Mouse (Mus musculus) olfactory bulb, adult 2 months (tissue): ENCODE data around the gene 1600012H06Rik. TPM values are rescaled to one million over a fixed set of nuclear protein-coding genes. Genes with fewer than 3 reads are reported as not detected.
"Not testable (repeated sequence)": the region's sequence is repeated elsewhere in the genome, so short reads cannot be mapped to it uniquely, and the experiment has no call there.

Experiments used
- H3K27ac ChIP-seq: fragments of 200-500 bp; 2 replicates; pipeline ENCODE4 v1.5.1; 2012; ENCODE audit warnings: low read depth, low read length; ENCODE audit not compliant: insufficient read depth
- H3K4me1 ChIP-seq: fragments of 200-500 bp; 2 replicates; pipeline ENCODE4 v1.6.1; 2012; ENCODE audit warnings: low read length; ENCODE audit not compliant: control insufficient read depth, insufficient read depth
- H3K4me3 ChIP-seq: fragments of 200-500 bp; 2 replicates; pipeline ENCODE4 v1.5.1; 2012; ENCODE audit warnings: mild to moderate bottlenecking, low read depth, low read length, moderate library complexity; ENCODE audit not compliant: insufficient read depth
- CTCF ChIP-seq: fragments of 200-500 bp; IDR thresholded peaks from 2 replicates; pipeline ENCODE4 v1.5.1; 2012; ENCODE audit warnings: low read depth, mild to moderate bottlenecking, low read length, moderate library complexity; ENCODE audit not compliant: insufficient read depth
- POLR2A ChIP-seq: fragments of 200-500 bp; IDR thresholded peaks from 2 replicates; pipeline ENCODE4 v1.6.1; 2012; ENCODE audit warnings: mild to moderate bottlenecking, low read depth, low read length, moderate library complexity; ENCODE audit not compliant: insufficient read depth
- WGBS: fragments of 180-500 bp; shearing (Covaris S2); methylation state at CpG from one replicate; pipeline ENCODE4 v1.1.7; 2018; 5-methylcytosine and 5-hydroxymethylcytosine counted together
- polyA plus RNA-seq: library from polyadenylated mRNA; stranded (reverse); fragments of >200 nt; gene quantifications from 2 replicates; pipeline ENCODE4 v1.2.4, GENCODE M21; 2012; ENCODE audit warnings: low replicate concordance; ENCODE audit not compliant: missing spikeins, insufficient read depth, insufficient read length

1600012H06Rik gene
- polyA plus RNA-seq, 1 experiment = not detected

GRCm38 (mm10) chr17:14943729-14944059 lies 710 bp downstream of the 1600012H06Rik start:
- peaks cover 13% of the 10 kb centered on the region for H3K4me1 ChIP-seq
- peak overlapping the region; percentile 65 for H3K4me3 ChIP-seq
- 11% methylated on average over 16 of the region's 16 CpGs for WGBS
- TF ChIP-seq POLR2A (no peak), CTCF (no peak)
- H3K27ac ChIP-seq = no peak overlapping the region

GRCm38 (mm10) chr17:14944551-14944950 lies 1.6 kb downstream of the 1600012H06Rik start:
- 97% methylated on average over 1 of the region's 1 CpGs for WGBS
- no peak overlapping the region for H3K4me3 ChIP-seq
- TF ChIP-seq POLR2A = no peak
- TF ChIP-seq CTCF = no peak

GRCm38 (mm10) chr17:14949161-14949827 lies 6.3 kb downstream of the 1600012H06Rik start:
- Histone ChIP-seq H3K4me1 (no peaks in the 10 kb centered on the region), H3K4me3 (no peak overlapping the region), H3K27ac (peak overlapping the region; percentile 57; the same call in 1 of the 2 replicates)
- 61% methylated on average over 7 of the region's 7 CpGs for WGBS
- no peak for TF ChIP-seq CTCF
- no peak for TF ChIP-seq POLR2A

More at GRCm38 (mm10) chr17:14944551-14944950, 1.6 kb downstream of the 1600012H06Rik start:
- H3K27ac ChIP-seq = no peak overlapping the region
- peaks cover 13% of the 10 kb centered on the region for H3K4me1 ChIP-seq

DNA sequence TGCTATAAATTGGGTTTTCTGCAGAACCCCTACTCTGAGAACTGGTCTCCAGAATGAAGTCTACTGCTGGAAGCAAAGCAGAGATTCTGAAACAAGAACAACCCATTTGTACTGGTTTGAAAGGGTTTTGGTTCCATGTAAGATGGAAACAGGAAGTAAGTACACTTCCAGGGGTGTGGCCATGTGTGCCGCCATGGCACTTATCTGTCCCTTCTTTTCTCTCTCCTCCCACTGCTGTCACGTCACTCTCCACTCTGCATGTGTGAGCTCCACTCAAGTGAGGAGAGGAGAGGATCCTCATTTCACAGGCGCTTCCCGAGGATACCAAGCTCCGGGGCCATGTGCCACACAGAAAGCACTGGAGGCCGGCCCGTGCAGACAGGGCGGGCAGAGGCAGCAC lies 10.5 kb downstream of the 1600012H06Rik start:
- Histone ChIP-seq H3K4me3 (no peak overlapping the region), H3K4me1 (no peaks in the 10 kb centered on the region), H3K27ac (no peak overlapping the region)
- TF ChIP-seq POLR2A = no peak
- no peak for TF ChIP-seq CTCF
- WGBS = 91% methylated on average over 8 of the region's 8 CpGs

GRCm38 (mm10) chr17:14958686-14959327 lies 15.8 kb downstream of the 1600012H06Rik start:
- 88% methylated on average over 5 of the region's 5 CpGs for WGBS
- TF ChIP-seq CTCF (no peak), POLR2A (no peak)
- peaks cover 3% of the 10 kb centered on the region; the same call in 1 of the 2 replicates for H3K4me1 ChIP-seq
- H3K27ac ChIP-seq = no peak overlapping the region
- H3K4me3 ChIP-seq = no peak overlapping the region

- WGBS = 7% methylated on average over 3 of the region's 3 CpGs
- TF ChIP-seq CTCF (no peak), POLR2A (no peak)
- H3K27ac ChIP-seq = no peak overlapping the region
- no peak overlapping the region for H3K4me3 ChIP-seq
- H3K4me1 ChIP-seq = peaks cover 3% of the 10 kb centered on the region; the same call in 1 of the 2 replicates
These were observed 17.0 kb downstream of the 1600012H06Rik start for GRCm38 (mm10) chr17:14959979-14960378.

DNA sequence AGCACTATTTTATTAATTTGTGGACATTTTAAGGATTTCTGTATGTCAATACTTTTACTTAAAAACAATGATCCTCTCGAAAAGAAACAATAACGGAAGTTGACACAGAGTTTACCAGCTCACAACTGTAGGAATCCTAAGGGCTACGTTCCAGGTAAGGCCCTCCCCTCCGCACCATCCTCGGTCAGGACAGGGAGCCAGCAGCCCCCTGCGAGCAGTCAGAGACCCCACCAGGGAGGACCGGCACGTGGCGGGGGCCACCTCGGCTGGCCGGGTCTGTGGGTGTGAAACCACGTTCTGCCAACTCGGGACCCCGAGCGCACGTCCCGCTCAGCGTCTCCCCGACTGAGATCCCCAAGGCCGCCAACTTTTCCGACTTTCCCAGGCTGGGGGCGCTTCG lies 17.5 kb downstream of the 1600012H06Rik start:
- no peak overlapping the region for H3K27ac ChIP-seq
- peak overlapping the region; percentile 93 for H3K4me3 ChIP-seq
- WGBS = under 1% methylated on average over 23 of the region's 23 CpGs
- H3K4me1 ChIP-seq = peaks cover 3% of the 10 kb centered on the region; the same call in 1 of the 2 replicates
- TF ChIP-seq CTCF = no peak
- TF ChIP-seq POLR2A = no peak

GRCm38 (mm10) chr17:14960951-14961556 lies 18.1 kb downstream of the 1600012H06Rik start, which contains the start of gene Phf10:
Gene Phf10 (minus strand): TSS chr17:14961273.
- H3K4me1 ChIP-seq, H3K27ac ChIP-seq: not testable (repeated sequence)
- peak within 1 kb of the TSS; percentile 93 for H3K4me3 ChIP-seq
- WGBS = 11% methylated on average over 60 of the region's 100 CpGs

GRCm38 (mm10) chr17:14961557-14962154 lies 18.7 kb downstream of the 1600012H06Rik start:
- H3K27ac ChIP-seq, H3K4me1 ChIP-seq, H3K4me3 ChIP-seq: not testable (repeated sequence)
- no CpG with 5 or more reads among the region's 44 CpGs for WGBS

GRCm38 (mm10) chr17:14968373-14968913 lies 25.5 kb downstream of the 1600012H06Rik start:
- not testable (repeated sequence) for H3K27ac ChIP-seq, H3K4me3 ChIP-seq, H3K4me1 ChIP-seq
- no CpG with 5 or more reads among the region's 6 CpGs for WGBS

DNA sequence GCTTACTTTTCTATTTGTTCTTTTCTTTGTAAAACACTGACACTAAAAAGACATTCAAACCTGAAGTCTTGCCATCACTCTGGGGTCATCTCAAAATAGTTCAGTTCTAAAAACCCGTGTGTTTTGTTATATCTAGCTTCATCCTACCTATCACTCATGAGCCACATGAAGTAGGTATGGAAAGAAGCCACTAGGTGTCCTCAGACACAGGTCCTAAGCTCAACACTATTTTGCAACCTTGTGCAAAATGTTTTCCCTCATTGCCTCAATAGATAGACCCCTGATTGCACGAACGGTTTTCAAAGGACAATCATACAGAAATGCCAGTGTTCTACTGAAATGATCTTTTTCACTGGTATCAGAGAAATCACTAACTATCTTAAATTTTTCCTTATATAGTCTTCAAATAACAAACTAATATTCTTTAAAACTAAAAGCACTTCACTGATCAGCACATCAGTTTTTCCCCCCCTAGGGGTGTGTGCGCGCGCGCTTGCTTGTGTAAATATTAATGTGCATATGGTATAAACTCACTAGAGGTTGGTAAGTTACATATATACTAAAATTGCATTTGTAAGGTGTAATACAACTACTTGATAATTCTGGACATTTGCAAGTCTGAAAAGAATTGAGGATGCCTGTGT lies 34.9 kb downstream of the 1600012H06Rik start:
- H3K4me1 ChIP-seq, H3K4me3 ChIP-seq: not testable (repeated sequence)
- WGBS = 2% methylated on average over 4 of the region's 7 CpGs

GRCm38 (mm10) chr17:14978362-14979038 lies 35.5 kb downstream of the 1600012H06Rik start, which contains the start of the genes 9030025P20Rik and Gm3417:
Gene 9030025P20Rik (plus strand): TSS chr17:14978468.
Gene Gm3417 (minus strand): TSS chr17:14978790.
- H3K27ac ChIP-seq, H3K4me1 ChIP-seq, H3K4me3 ChIP-seq: not testable (repeated sequence)
- no CpG with 5 or more reads among the region's 60 CpGs for WGBS

More for the DNA sequence above, 34.9 kb downstream of the 1600012H06Rik start:
- not testable (repeated sequence) for H3K27ac ChIP-seq
